Mouse (Mus musculus) C2C12 (cell line): ENCODE measurements around the gene Slc31a1. TPM values are rescaled to one million over a fixed set of nuclear protein-coding genes. Genes with fewer than 3 reads are reported as not detected.

Experiments
- H3K27me3 ChIP-seq: one replicate; pipeline ENCODE4 v1.6.1; 2011; ENCODE audit not compliant: control insufficient read depth, insufficient read depth, insufficient read length
- H3K36me3 ChIP-seq: one replicate; pipeline ENCODE4 v1.6.1; 2011; ENCODE audit not compliant: control insufficient read depth, insufficient read depth
- H3K4me3 ChIP-seq: one replicate; pipeline ENCODE4 v1.5.1; 2011; ENCODE audit warnings: mild to moderate bottlenecking, control low read depth; ENCODE audit not compliant: poor library complexity, insufficient read depth, severe bottlenecking
- H3K79me2 ChIP-seq: one replicate; pipeline ENCODE4 v1.6.1; 2011; ENCODE audit not compliant: control insufficient read depth, insufficient read depth
- H3K79me3 ChIP-seq: one replicate; pipeline ENCODE4 v1.6.1; 2011; ENCODE audit warnings: low read depth, control low read depth
- H3ac ChIP-seq: one replicate; pipeline ENCODE3; 2011; ENCODE audit warnings: low read depth; ENCODE audit not compliant: control insufficient read depth, insufficient read length
- CEBPB ChIP-seq: IDR thresholded peaks from one replicate; pipeline ENCODE4 v1.6.1; 2011; ENCODE audit warnings: low read depth, mild to moderate bottlenecking, control low read depth, moderate library complexity
- CTCF ChIP-seq: IDR thresholded peaks from one replicate; pipeline ENCODE4 v1.5.1; 2011; ENCODE audit not compliant: control insufficient read depth, insufficient read depth, insufficient read length
- FOSL1 ChIP-seq: IDR thresholded peaks from one replicate; pipeline ENCODE4 v1.8.0; 2011; ENCODE audit warnings: mild to moderate bottlenecking, low read length; ENCODE audit not compliant: poor library complexity, insufficient read depth, severe bottlenecking
- MAX ChIP-seq: IDR thresholded peaks from one replicate; pipeline ENCODE4 v1.6.1; 2011; ENCODE audit warnings: mild to moderate bottlenecking, control low read depth
- MYOD1 ChIP-seq: IDR thresholded peaks from one replicate; pipeline ENCODE4 v1.6.1; 2011; ENCODE audit warnings: low read depth; ENCODE audit not compliant: control insufficient read depth, insufficient read length
- MYOG ChIP-seq: IDR thresholded peaks from one replicate; pipeline ENCODE4 v1.6.1; 2011; ENCODE audit not compliant: control insufficient read depth, insufficient read length; ENCODE audit errors: extremely low read depth
- USF1 ChIP-seq: IDR thresholded peaks from one replicate; pipeline ENCODE4 v1.6.1; 2011; ENCODE audit warnings: low read depth, mild to moderate bottlenecking, control low read depth, moderate library complexity
- polyA plus RNA-seq: library from polyadenylated mRNA; unstranded; fragments of >200 nt; fragmentation: generic; extraction: Trizol; gene quantifications from one replicate; pipeline ENCODE4 v1.2.1, GENCODE M21; 2012; ENCODE audit warnings: missing spikeins

Gene Slc31a1
- polyA plus RNA-seq, 1 experiment, result 17.0 TPM

- no peaks in the 10 kb centered on the region for H3K36me3 ChIP-seq
- H3K27me3 ChIP-seq, result no peaks in the 10 kb centered on the region
- no peak for TF ChIP-seq FOSL1
- H3K79me3 ChIP-seq, result peaks cover 30% of the 10 kb centered on the region
- H3K4me3 ChIP-seq, result peak overlapping the region; percentile 89
- peaks cover 60% of the 10 kb centered on the region for H3K79me2 ChIP-seq
- H3ac ChIP-seq, result peak overlapping the region; percentile 84
These were observed 1.2 kb upstream of the Slc31a1 start for GRCm38 (mm10) chr4:62359256-62359775.

GRCm38 (mm10) chr4:62360805-62361455 is 403 bp downstream of the Slc31a1 start:
- Histone ChIP-seq H3K79me3 (peaks cover 38% of the 10 kb centered on the region), H3K79me2 (peaks cover 75% of the 10 kb centered on the region), H3K36me3 (no peaks in the 10 kb centered on the region), H3K27me3 (no peaks in the 10 kb centered on the region), H3K4me3 (peak overlapping the region; percentile 89), H3ac (peak overlapping the region; percentile 65)
- TF ChIP-seq USF1 (no peak), FOSL1 (no peak), MYOD1 (no peak), MAX (no peak), CTCF (no peak), MYOG (no peak), CEBPB (no peak)

GRCm38 (mm10) chr4:62361571-62361970 is 1.0 kb downstream of the Slc31a1 start:
- peaks cover 38% of the 10 kb centered on the region for H3K79me3 ChIP-seq
- no peaks in the 10 kb centered on the region for H3K27me3 ChIP-seq
- H3K79me2 ChIP-seq, result peaks cover 82% of the 10 kb centered on the region
- TF ChIP-seq CEBPB (no peak), MYOG (no peak), CTCF (no peak), MYOD1 (no peak), USF1 (no peak), FOSL1 (no peak), MAX (no peak)
- peak overlapping the region; percentile 89 for H3K4me3 ChIP-seq
- H3K36me3 ChIP-seq, result no peaks in the 10 kb centered on the region
- peak overlapping the region; percentile 20 for H3ac ChIP-seq

DNA sequence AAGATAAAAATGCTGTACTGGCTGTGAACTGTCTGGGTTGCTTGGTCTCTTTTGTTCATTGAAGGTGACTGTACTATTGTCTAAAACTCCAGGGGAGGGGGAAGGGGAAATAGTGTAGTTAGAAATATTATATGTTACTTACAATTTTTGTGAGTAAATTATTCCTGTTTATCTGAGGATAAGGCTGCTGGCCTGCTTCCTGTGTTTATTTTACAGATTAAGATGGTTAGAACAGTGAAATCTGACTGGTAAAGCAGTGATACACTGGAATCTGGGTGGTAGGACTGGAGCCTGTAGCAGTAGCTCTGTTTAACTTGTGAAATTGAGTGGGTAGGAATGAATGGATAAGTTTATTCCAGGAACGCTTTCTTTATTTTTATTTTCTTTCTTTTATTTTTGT is 1.5 kb downstream of the Slc31a1 start:
- TF ChIP-seq CEBPB (no peak), MAX (no peak), USF1 (no peak), CTCF (no peak), MYOG (no peak), MYOD1 (no peak), FOSL1 (no peak)
- Histone ChIP-seq H3K79me3 (peaks cover 38% of the 10 kb centered on the region), H3K4me3 (no peak overlapping the region), H3K27me3 (no peaks in the 10 kb centered on the region), H3K36me3 (no peaks in the 10 kb centered on the region), H3ac (no peak overlapping the region), H3K79me2 (peaks cover 82% of the 10 kb centered on the region)

DNA sequence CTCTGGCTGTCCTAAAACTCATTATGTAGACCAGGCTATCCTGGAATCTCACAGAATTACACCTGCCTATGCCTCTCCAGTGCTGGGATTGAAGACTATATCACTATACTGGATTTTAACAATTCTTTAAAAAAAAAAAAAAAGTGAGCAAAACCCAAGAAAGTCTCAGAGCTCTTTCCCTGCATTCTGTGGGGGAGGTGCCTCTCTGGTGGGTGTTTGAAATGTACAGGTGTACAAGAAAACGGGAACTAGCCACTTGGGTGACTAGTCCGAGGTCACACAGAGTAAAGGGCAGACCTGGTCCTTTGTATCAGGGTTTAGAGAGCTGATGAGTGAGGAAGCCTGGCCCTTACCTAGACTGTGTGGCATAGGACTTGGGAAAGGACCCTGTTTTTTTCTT is 1.9 kb downstream of the Slc31a1 start:
- Histone ChIP-seq H3K79me2 (peaks cover 86% of the 10 kb centered on the region), H3K79me3 (peaks cover 38% of the 10 kb centered on the region), H3ac (no peak overlapping the region), H3K4me3 (no peak overlapping the region), H3K36me3 (no peaks in the 10 kb centered on the region), H3K27me3 (no peaks in the 10 kb centered on the region)
- no peak for TF ChIP-seq MYOG
- no peak for TF ChIP-seq USF1
- TF ChIP-seq CEBPB, result no peak
- no peak for TF ChIP-seq MAX
- no peak for TF ChIP-seq MYOD1

DNA sequence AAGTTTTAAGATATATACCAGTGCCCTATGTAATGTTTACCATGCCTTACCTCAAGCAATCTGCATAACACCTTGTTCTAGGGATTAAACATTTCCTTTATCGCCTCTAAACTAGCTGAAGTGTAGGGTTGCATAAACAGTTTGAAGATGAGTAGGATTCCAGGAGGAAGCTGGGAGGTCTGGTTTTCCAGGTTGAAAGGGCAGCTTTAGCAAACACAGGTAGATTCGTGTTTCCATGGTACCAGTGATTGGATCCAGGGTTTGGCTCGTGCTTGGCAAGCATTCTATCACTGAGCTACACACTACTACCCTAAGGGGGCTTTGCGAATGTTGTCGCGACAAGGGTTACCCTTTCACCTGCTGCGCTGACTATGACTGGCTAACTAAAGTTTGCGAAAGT is 3.8 kb downstream of the Slc31a1 start:
- Histone ChIP-seq H3K79me2 (peaks cover 78% of the 10 kb centered on the region), H3K36me3 (no peaks in the 10 kb centered on the region), H3K27me3 (no peaks in the 10 kb centered on the region), H3ac (no peak overlapping the region), H3K79me3 (peaks cover 29% of the 10 kb centered on the region), H3K4me3 (no peak overlapping the region)
- TF ChIP-seq MYOG (no peak), CEBPB (no peak)
